Mouse (Mus musculus) spleen, adult 2 months (tissue): ENCODE measurements around the gene Plekhm3. TPM values are rescaled to one million over a fixed set of nuclear protein-coding genes. Genes with fewer than 3 reads are reported as not detected.

Source experiments
- DNase-seq, 2 experiments: peaks; one replicate each; pipeline versions ENCODE4 v3.0.0 to v3.0.0-alpha.2; 2012 to 2021; ENCODE audit warnings: low spot score in 2 of 2, low read depth in 1 of 2
- H3K27ac ChIP-seq: fragments of 200-500 bp; 2 replicates; pipeline ENCODE4 v1.5.1; 2012; ENCODE audit warnings: low read length, inconsistent platforms; ENCODE audit not compliant: insufficient read depth
- H3K27me3 ChIP-seq: fragments of 200-500 bp; 2 replicates; pipeline ENCODE4 v1.6.1; 2012; ENCODE audit warnings: mild to moderate bottlenecking, moderate library complexity, low read length, inconsistent platforms; ENCODE audit not compliant: control insufficient read depth, insufficient read depth
- H3K36me3 ChIP-seq: fragments of 200-500 bp; 2 replicates; pipeline ENCODE4 v1.6.1; 2012; ENCODE audit warnings: mild to moderate bottlenecking, low read length, inconsistent platforms; ENCODE audit not compliant: control insufficient read depth, insufficient read depth
- H3K4me1 ChIP-seq: fragments of 200-500 bp; 2 replicates; pipeline ENCODE4 v1.6.1; 2011; ENCODE audit warnings: inconsistent platforms; ENCODE audit not compliant: control insufficient read depth, insufficient read depth, insufficient read length
- H3K4me3 ChIP-seq: fragments of 200-500 bp; 2 replicates; pipeline ENCODE4 v1.5.1; 2011; ENCODE audit warnings: mild to moderate bottlenecking, inconsistent platforms; ENCODE audit not compliant: insufficient read depth, insufficient read length; ENCODE audit errors: extremely low read depth
- CTCF ChIP-seq: fragments of 200-500 bp; IDR thresholded peaks from 2 replicates; pipeline ENCODE4 v1.5.1; 2011; ENCODE audit warnings: mild to moderate bottlenecking, inconsistent platforms; ENCODE audit not compliant: insufficient read depth, insufficient read length, insufficient replicate concordance; ENCODE audit errors: extremely low read depth
- POLR2A ChIP-seq: fragments of 200-500 bp; IDR thresholded peaks from 2 replicates; pipeline ENCODE4 v1.6.1; 2011; ENCODE audit warnings: low read depth, low read length, inconsistent platforms
- WGBS: fragments of 180-500 bp; shearing (Covaris S2); methylation state at CpG from one replicate; pipeline ENCODE4 v1.1.7; 2018; 5-methylcytosine and 5-hydroxymethylcytosine counted together
- polyA plus RNA-seq: library from polyadenylated mRNA; depleted of rRNA; stranded (reverse); fragments of >200 nt; gene quantifications from 2 replicates; pipeline ENCODE4 v1.2.3, GENCODE M21; 2012

The Plekhm3 gene
- polyA plus RNA-seq, 1 experiment: 11.7 TPM

DNA sequence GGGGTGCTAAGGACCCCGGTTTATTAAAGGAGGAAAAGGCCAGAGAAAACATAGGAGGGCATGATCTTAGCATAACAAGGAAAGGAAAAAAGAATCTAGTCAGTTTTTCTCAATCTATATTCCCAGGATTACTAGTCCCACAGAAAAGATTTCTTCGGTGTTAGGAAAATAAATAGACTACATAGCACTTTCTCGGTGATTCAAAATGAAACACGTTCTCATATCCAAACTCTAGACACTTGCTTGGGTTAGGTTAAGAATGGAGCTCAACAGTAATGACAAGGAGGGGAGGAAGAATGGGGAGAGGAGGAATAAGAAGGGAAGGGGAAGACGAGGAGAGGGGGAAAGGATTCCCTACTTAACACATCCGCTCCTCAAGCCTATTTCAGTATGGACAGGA, 69.9 kb downstream of the Plekhm3 start:
- Histone ChIP-seq H3K27ac (no peak overlapping the region), H3K27me3 (no peaks in the 10 kb centered on the region), H3K36me3 (peaks cover 21% of the 10 kb centered on the region), H3K4me3 (no peak overlapping the region), H3K4me1 (no peaks in the 10 kb centered on the region)
- DNase-seq: no peak
- WGBS: 94% methylated on average over 6 of the region's 6 CpGs
- TF ChIP-seq CTCF (no peak), POLR2A (no peak)

DNA sequence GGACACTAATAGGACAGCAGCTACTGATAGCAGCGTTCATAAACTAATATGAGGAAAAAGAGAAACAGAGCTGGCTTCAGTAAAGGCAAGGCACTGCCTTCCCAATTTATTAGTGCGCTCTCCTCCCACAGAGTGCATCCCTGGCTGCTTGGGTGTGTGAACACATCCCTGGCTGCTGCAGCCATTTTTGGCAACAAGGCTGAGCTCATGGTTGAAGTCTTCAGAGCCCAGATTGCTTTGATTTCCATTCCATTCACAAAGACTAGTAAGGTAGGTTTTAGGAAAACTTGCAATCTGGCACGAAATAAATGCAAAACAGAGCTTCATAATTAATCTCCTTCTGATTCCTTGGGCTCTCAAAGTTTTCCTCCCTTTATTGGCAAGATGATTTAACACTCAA, 71.3 kb downstream of the Plekhm3 start:
- H3K4me1 ChIP-seq: no peaks in the 10 kb centered on the region
- WGBS: 97% methylated on average over 3 of the region's 3 CpGs
- DNase-seq: no peak
- H3K36me3 ChIP-seq: peaks cover 14% of the 10 kb centered on the region
- H3K4me3 ChIP-seq: no peak overlapping the region
- H3K27me3 ChIP-seq: no peaks in the 10 kb centered on the region
- H3K27ac ChIP-seq: no peak overlapping the region
- TF ChIP-seq CTCF: no peak

DNA sequence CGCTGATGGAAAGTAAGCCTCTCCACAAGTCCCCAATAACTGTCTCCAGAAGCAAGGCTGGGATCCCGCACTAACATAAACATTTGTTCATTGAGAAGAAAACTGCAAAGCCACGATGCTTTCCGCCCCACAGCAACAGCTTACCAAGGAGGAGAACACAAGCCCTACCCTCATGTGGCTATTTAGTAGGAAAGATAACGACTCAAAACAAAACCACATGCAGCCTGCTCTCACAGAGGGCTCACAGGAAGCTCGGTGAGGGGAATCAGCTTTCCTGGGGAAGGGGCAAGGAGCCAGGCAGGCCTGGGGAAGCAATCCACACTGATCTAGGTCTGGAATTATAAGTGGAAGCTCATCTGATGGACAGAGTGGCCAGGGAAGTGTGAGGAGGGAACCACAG, 72.6 kb downstream of the Plekhm3 start:
- TF ChIP-seq POLR2A (no peak), CTCF (no peak)
- Histone ChIP-seq H3K27me3 (no peaks in the 10 kb centered on the region), H3K36me3 (peaks cover 15% of the 10 kb centered on the region), H3K4me1 (no peaks in the 10 kb centered on the region), H3K4me3 (no peak overlapping the region), H3K27ac (no peak overlapping the region)
- no peak for DNase-seq
- WGBS: 64% methylated on average over 6 of the region's 6 CpGs

DNA sequence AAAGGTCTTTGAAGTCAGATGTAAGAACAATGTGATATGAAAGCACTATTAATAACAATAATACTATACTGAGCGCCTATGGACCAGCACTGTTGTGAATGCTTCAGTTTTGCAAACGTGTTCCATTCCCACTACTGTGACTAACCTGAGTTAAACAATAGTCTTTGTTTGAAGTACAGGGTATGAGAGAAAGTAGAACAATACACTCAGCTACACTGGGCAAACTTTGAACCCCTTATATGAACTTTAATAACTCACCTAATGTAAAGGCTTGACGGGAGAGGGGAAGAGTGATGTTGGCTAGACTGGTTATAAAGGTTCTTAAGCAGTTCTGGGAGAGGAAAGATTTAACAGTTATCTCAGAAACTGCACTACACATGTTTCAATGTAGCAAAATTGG, 76.0 kb downstream of the Plekhm3 start:
- H3K36me3 ChIP-seq: peaks cover 17% of the 10 kb centered on the region
- no peaks in the 10 kb centered on the region for H3K4me1 ChIP-seq
- H3K27ac ChIP-seq: no peak overlapping the region
- no peaks in the 10 kb centered on the region for H3K27me3 ChIP-seq
- DNase-seq: no peak
- 91% methylated on average over 3 of the region's 3 CpGs for WGBS
- no peak overlapping the region for H3K4me3 ChIP-seq
- no peak for TF ChIP-seq POLR2A
- TF ChIP-seq CTCF: no peak

DNA sequence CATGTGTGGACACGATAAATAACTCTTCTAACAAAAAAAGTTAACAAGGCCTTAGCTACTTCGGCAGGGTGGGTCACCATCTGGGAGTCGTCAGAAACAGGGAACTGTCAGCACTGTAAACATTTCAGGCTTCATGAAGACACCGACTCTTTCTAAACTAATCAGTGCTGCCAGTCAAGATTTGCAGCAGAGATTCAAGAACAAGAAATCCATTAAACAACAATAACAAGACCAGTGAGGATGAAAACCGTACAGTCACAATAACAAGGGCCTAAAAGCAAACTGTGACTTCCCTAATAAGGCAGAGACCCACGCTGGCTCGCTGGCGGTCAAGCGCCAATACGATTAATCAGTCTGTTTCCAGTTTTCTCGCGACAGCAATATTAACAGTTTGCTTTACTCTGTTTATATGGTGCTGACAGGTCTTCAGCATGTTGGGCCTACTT, 77.8 kb downstream of the Plekhm3 start:
- TF ChIP-seq POLR2A (no peak), CTCF (no peak)
- no peak overlapping the region for H3K27ac ChIP-seq
- 88% methylated on average over 12 of the region's 12 CpGs for WGBS
- no peak for DNase-seq
- H3K4me3 ChIP-seq: no peak overlapping the region
- H3K4me1 ChIP-seq: no peaks in the 10 kb centered on the region
- no peaks in the 10 kb centered on the region for H3K27me3 ChIP-seq
- peaks cover 15% of the 10 kb centered on the region for H3K36me3 ChIP-seq

DNA sequence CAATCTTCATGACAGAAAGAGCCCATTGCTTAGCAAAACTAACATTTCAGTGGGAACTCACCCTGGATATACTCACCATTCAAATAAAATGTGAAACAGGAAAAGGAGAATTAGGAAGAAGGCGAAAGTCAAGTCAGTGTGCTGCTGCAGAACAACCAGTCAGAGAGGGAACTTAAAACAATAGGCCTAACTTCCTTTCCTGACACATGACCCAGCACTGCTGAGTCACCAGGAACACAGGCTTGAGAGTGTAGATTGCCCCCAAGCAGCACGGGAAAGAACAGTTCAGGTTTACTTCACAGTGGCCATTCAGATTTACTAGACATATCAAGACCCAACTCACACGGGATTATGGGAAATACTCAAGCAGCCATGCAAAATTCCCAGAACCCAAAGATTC, 80.3 kb downstream of the Plekhm3 start:
- no peak for DNase-seq
- Histone ChIP-seq H3K4me3 (no peak overlapping the region), H3K27me3 (no peaks in the 10 kb centered on the region), H3K36me3 (peaks cover 12% of the 10 kb centered on the region), H3K27ac (no peak overlapping the region), H3K4me1 (no peaks in the 10 kb centered on the region)
- WGBS: 27% methylated on average over 3 of the region's 3 CpGs
- TF ChIP-seq POLR2A: no peak
- no peak for TF ChIP-seq CTCF

DNA sequence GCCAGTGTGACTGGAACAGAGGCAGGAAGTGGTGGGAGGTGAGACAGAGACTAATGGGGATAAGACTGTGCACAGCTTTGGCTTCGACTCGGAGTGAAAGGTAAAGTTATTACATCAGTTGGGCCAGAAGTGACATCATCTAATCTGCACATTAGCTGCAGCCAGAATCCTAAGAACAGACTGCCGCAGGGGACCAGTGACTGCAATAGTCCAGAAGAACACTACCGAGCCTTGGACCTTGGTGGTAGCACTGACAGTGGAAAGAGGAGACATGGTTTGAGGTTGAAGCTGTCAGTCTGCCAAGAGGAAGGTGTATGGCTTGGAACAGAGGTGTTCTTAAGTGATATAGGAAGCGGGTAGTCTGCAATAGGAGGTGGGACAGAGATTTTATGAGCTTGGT, 80.9 kb downstream of the Plekhm3 start:
- TF ChIP-seq POLR2A: no peak
- TF ChIP-seq CTCF: no peak
- DNase-seq: no peak

DNA sequence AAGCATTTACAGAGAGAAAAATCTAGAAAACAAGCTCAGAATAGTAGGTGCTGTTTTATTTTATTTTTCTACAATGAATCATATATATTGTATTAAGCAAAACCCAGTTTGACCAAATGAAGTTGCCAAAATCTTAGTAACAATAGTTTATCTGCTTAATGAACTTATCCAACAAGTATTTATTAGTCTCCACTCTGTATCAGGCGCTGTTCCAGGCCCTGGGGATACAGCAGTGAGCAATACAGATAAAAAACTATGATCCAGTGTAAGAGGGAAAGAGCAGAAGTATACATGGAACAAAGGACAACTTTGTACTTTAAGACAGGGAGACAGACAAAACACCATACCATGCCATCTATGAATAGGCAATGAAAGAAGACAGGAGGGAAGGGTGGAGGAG, 81.5 kb downstream of the Plekhm3 start:
- 85% methylated on average over 1 of the region's 1 CpGs for WGBS
- no peak overlapping the region for H3K27ac ChIP-seq
- no peak for DNase-seq

More for the DNA sequence above, 80.9 kb downstream of the Plekhm3 start:
- Histone ChIP-seq H3K4me3 (no peak overlapping the region), H3K27ac (no peak overlapping the region), H3K36me3 (peaks cover 12% of the 10 kb centered on the region), H3K4me1 (no peaks in the 10 kb centered on the region), H3K27me3 (no peaks in the 10 kb centered on the region)
- 60% methylated on average over 5 of the region's 5 CpGs for WGBS

More for the DNA sequence above, 81.5 kb downstream of the Plekhm3 start:
- Histone ChIP-seq H3K36me3 (peaks cover 10% of the 10 kb centered on the region; the same call in 1 of the 2 replicates), H3K27me3 (no peaks in the 10 kb centered on the region), H3K4me1 (no peaks in the 10 kb centered on the region), H3K4me3 (no peak overlapping the region)
- TF ChIP-seq POLR2A: no peak
- no peak for TF ChIP-seq CTCF
